Mouse (Mus musculus): Measurements from ENCODE around the gene Sectm1a.
"Not testable (repeated sequence)": the region's sequence is repeated elsewhere in the genome, so short reads cannot be mapped to it uniquely, and the experiment has no call there.

Gene Sectm1a

GRCm38 (mm10) chr11:121089756-121090546 lies 8.9 kb upstream of the Sectm1a start:
- DNase-seq (ENCODE audit: low spot score) = no peak

- DNase-seq (ENCODE audit: low spot score) = no peak
These were observed 8.0 kb upstream of the Sectm1a start for GRCm38 (mm10) chr11:121088997-121089396.

- peak; percentile 63 for DNase-seq (ENCODE audit: low spot score)
These were observed 5.3 kb upstream of the Sectm1a start for GRCm38 (mm10) chr11:121086296-121086695.

GRCm38 (mm10) chr11:121085181-121085580 lies 4.2 kb upstream of the Sectm1a start:
- DNase-seq (ENCODE audit: low spot score) = peak; percentile 44

- no peak for DNase-seq (ENCODE audit: low spot score)
These were observed 2.0 kb upstream of the Sectm1a start for GRCm38 (mm10) chr11:121082857-121083500.

GRCm38 (mm10) chr11:121082250-121082649 lies 1.2 kb upstream of the Sectm1a start:
- DNase-seq (ENCODE audit: low spot score) = no peak

GRCm38 (mm10) chr11:121080330-121080729 lies 690 bp downstream of the Sectm1a start:
- no peak for DNase-seq (ENCODE audit: low spot score)

GRCm38 (mm10) chr11:121075655-121076054 lies 5.4 kb downstream of the Sectm1a start:
- DNase-seq (ENCODE audit: low spot score) = no peak

- not testable (repeated sequence) for DNase-seq (ENCODE audit: low spot score)
These were observed 11.4 kb downstream of the Sectm1a start for GRCm38 (mm10) chr11:121069662-121070061.

GRCm38 (mm10) chr11:121067895-121068294 lies 13.1 kb downstream of the Sectm1a start:
- no peak for DNase-seq (ENCODE audit: low spot score)

- no peak for DNase-seq (ENCODE audit: low spot score)
These were observed 16.8 kb downstream of the Sectm1a start for GRCm38 (mm10) chr11:121064197-121064596.

GRCm38 (mm10) chr11:121063379-121063778 lies 17.6 kb downstream of the Sectm1a start, which contains the start of gene Sectm1b:
Gene Sectm1b, minus strand, starts transcription at chr11:121063569.
- DNase-seq (ENCODE audit: low spot score) = no peak

- no peak for DNase-seq (ENCODE audit: low spot score)
These were observed 19.4 kb downstream of the Sectm1a start for GRCm38 (mm10) chr11:121061615-121062014.

GRCm38 (mm10) chr11:121060401-121061067 lies 20.5 kb downstream of the Sectm1a start:
- DNase-seq (ENCODE audit: low spot score) = not testable (repeated sequence)

- no peak for DNase-seq (ENCODE audit: low spot score)
These were observed 21.5 kb downstream of the Sectm1a start for GRCm38 (mm10) chr11:121059471-121059870.

- no peak for DNase-seq (ENCODE audit: low spot score)
These were observed 22.1 kb downstream of the Sectm1a start for GRCm38 (mm10) chr11:121058956-121059355.

- peak; percentile 70 for DNase-seq (ENCODE audit: low spot score)
These were observed 22.9 kb downstream of the Sectm1a start for GRCm38 (mm10) chr11:121058122-121058521.

- peak; percentile 64 for DNase-seq (ENCODE audit: low spot score)
These were observed 24.3 kb downstream of the Sectm1a start for GRCm38 (mm10) chr11:121056536-121057236.

- DNase-seq (ENCODE audit: low spot score) = peak; percentile 76
These were observed 27.5 kb downstream of the Sectm1a start for GRCm38 (mm10) chr11:121053536-121053935.

- peak; percentile 53 for DNase-seq (ENCODE audit: low spot score)
These were observed 28.6 kb downstream of the Sectm1a start for GRCm38 (mm10) chr11:121052387-121052786.

GRCm38 (mm10) chr11:121051793-121052192 lies 29.2 kb downstream of the Sectm1a start:
- no peak for DNase-seq (ENCODE audit: low spot score)

GRCm38 (mm10) chr11:121049840-121050239 lies 31.2 kb downstream of the Sectm1a start:
- DNase-seq (ENCODE audit: low spot score) = no peak
